Mouse (Mus musculus) heart, embryonic 14.5 days (tissue): ENCODE measurements around the gene Zfp831. TPM values are rescaled to one million over a fixed set of nuclear protein-coding genes. Genes with fewer than 3 reads are reported as not detected.

Experiments
- ATAC-seq: fragments of 200-750 bp; cut with Nextera tagmentation; 2 replicates; pipeline ENCODE4 v1.8.0; 2017; ENCODE audit warnings: low read depth, moderate TSS enrichment; ENCODE audit not compliant: insufficient number of reproducible peaks, insufficient read depth, low FRiP score
- H3K27ac ChIP-seq, 2 experiments: fragments of 200-500 bp in 1 of 2; fragments of 300-500 bp in 1 of 2; sonication (generic) in 1 of 2; replicated peaks in 1 of 2; 2 replicates each; pipeline ENCODE4 v1.5.1; 2012 to 2014; ENCODE audit warnings: low read depth in 2 of 2, low read length in 2 of 2, control low read depth in 1 of 2, mild to moderate bottlenecking in 1 of 2, mixed read lengths in 1 of 2; ENCODE audit not compliant: control insufficient read depth in 1 of 2, insufficient read depth in 1 of 2
- H3K27me3 ChIP-seq: fragments of 300-500 bp; sonication (generic); 2 replicates; pipeline ENCODE4 v1.6.1; 2014; ENCODE audit warnings: mild to moderate bottlenecking, low read length, control low read depth; ENCODE audit not compliant: control insufficient read depth, insufficient read depth
- H3K36me3 ChIP-seq: fragments of 300-500 bp; sonication (generic); 2 replicates; pipeline ENCODE4 v1.6.1; 2014; ENCODE audit warnings: mild to moderate bottlenecking, control low read depth, low read length, mixed read lengths; ENCODE audit not compliant: control insufficient read depth, insufficient read depth
- H3K4me1 ChIP-seq, 2 experiments: fragments of 200-500 bp in 1 of 2; fragments of 300-500 bp in 1 of 2; sonication (generic) in 1 of 2; 2 replicates each; pipeline ENCODE4 v1.6.1; 2012 to 2014; ENCODE audit warnings: low read length in 2 of 2, control low read depth in 1 of 2, mixed read lengths in 1 of 2; ENCODE audit not compliant: control insufficient read depth in 2 of 2, insufficient read depth in 2 of 2
- H3K4me2 ChIP-seq: fragments of 300-500 bp; sonication (generic); 2 replicates; pipeline ENCODE4 v1.6.1; 2014; ENCODE audit warnings: mild to moderate bottlenecking, low read length
- H3K4me3 ChIP-seq, 2 experiments: fragments of 200-500 bp in 1 of 2; fragments of 300-500 bp in 1 of 2; sonication (generic) in 1 of 2; 2 replicates each; pipeline ENCODE4 v1.5.1; 2012 to 2014; ENCODE audit warnings: low read length in 2 of 2, mild to moderate bottlenecking in 2 of 2, control low read depth in 1 of 2, low read depth in 1 of 2, moderate library complexity in 1 of 2; ENCODE audit not compliant: control insufficient read depth in 1 of 2, insufficient read depth in 1 of 2
- H3K9ac ChIP-seq: fragments of 300-500 bp; sonication (generic); 2 replicates; pipeline ENCODE4 v1.6.1; 2014; ENCODE audit warnings: mild to moderate bottlenecking, low read length
- H3K9me3 ChIP-seq: fragments of 300-500 bp; sonication (generic); 2 replicates; pipeline ENCODE4 v1.6.1; 2016; ENCODE audit warnings: low read length, control low read depth; ENCODE audit not compliant: control insufficient read depth
- whole genome bisulfite sequencing: fragments of 180-500 bp; shearing (Covaris S2); extraction: QIAGEN DNeasy Blood & Tissue Kit; methylation state at CpG from one replicate; pipeline ENCODE4 v1.1.7; 2014; 5-methylcytosine and 5-hydroxymethylcytosine counted together
- polyA plus RNA-seq: library from polyadenylated mRNA; unstranded; fragments of >200 nt; fragmentation: Nextera tagmentation; extraction: Ambion mirVana; gene quantifications from 2 replicates; pipeline ENCODE4 v1.2.1, GENCODE M21; 2014

Gene Zfp831
- polyA plus RNA-seq, 1 experiment from 2014 or later, result 0.01 TPM

GRCm38 (mm10) chr2:174665404-174665803 is 22.1 kb downstream of the Zfp831 start:
- ATAC-seq, result no peak
- 40% methylated on average over 5 of the region's 5 CpGs for WGBS
- no peaks in the 10 kb centered on the region for H3K36me3 ChIP-seq
- no peak overlapping the region for H3K4me2 ChIP-seq
- no peak overlapping the region for H3K27ac ChIP-seq
- H3K4me1 ChIP-seq, result no peaks in the 10 kb centered on the region
- H3K4me3 ChIP-seq, result no peak overlapping the region
- H3K9ac ChIP-seq, result no peak overlapping the region
- no peaks in the 10 kb centered on the region for H3K27me3 ChIP-seq
- no peaks in the 10 kb centered on the region for H3K9me3 ChIP-seq

GRCm38 (mm10) chr2:174668806-174669205 is 25.5 kb downstream of the Zfp831 start:
- no peak for ATAC-seq
- Histone ChIP-seq H3K9ac (no peak overlapping the region), H3K36me3 (no peaks in the 10 kb centered on the region), H3K4me3 (no peak overlapping the region), H3K27me3 (peaks cover 18% of the 10 kb centered on the region; the same call in 1 of the 2 replicates), H3K9me3 (no peaks in the 10 kb centered on the region), H3K4me1 (peaks cover 4 to 12% of the 10 kb centered on the region in 2 experiments; a peak in 3 of 4 replicates), H3K27ac (no peak overlapping the region), H3K4me2 (no peak overlapping the region)
- WGBS, result 55% methylated on average over 3 of the region's 3 CpGs

- ATAC-seq, result no peak
- H3K27me3 ChIP-seq, result peaks cover 18% of the 10 kb centered on the region; the same call in 1 of the 2 replicates
- peak overlapping the region; percentile 92 for H3K4me2 ChIP-seq
- no peak overlapping the region for H3K9ac ChIP-seq
- peak overlapping the region; percentile 14 to 45; a peak in 2 of 4 replicates for H3K4me3 ChIP-seq
- 18% methylated on average over 11 of the region's 11 CpGs for WGBS
- H3K9me3 ChIP-seq, result no peaks in the 10 kb centered on the region
- no peaks in the 10 kb centered on the region for H3K36me3 ChIP-seq
- no peak overlapping the region for H3K27ac ChIP-seq
- H3K4me1 ChIP-seq, result peaks cover 4 to 12% of the 10 kb centered on the region in 2 experiments; a peak in 3 of 4 replicates
Measured at GRCm38 (mm10) chr2:174672506-174673190, 29.3 kb downstream of the Zfp831 start.

DNA sequence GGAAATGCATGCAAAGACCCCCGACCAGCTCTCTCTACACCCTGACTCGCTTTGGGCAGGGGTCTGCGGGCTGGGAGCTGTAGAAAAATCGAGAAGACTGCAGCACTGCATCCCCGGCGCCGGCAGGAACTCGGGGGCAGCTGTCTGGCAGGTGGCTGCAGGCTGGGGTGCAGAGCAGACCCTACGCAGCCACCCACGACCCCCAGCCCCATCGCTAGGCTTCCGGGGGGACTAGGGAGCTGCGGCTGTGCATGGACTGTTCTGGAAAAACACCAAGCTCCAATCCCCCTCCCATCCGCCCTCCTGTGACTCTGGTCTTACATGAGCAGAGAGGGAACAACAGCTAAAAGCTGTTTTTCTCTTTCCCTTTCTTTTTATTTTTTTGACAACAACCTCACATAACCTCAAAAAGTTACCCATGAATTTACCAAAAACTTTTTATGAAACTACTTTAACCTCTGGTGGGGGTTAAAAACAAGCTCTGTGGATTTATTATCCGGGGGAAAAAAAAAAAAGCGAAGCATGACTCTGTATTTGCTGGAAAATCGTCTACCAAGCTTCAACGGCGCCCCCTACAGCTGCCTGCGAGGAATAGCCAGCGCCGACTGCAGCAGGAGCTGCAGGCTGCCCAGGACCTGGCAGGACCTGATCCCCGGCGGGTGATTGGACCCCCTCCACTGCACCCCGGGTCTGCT is 30.4 kb downstream of the Zfp831 start:
- WGBS, result 1% methylated on average over 25 of the region's 25 CpGs
- ATAC-seq, result peak; percentile 55; the same call in 1 of the 2 replicates
- Histone ChIP-seq H3K36me3 (no peaks in the 10 kb centered on the region), H3K9ac (peak overlapping the region; percentile 62), H3K4me3 (peak overlapping the region; percentile 45 to 57), H3K4me2 (peak overlapping the region; percentile 92), H3K27me3 (peaks cover 18% of the 10 kb centered on the region; the same call in 1 of the 2 replicates), H3K9me3 (no peaks in the 10 kb centered on the region), H3K4me1 (peaks cover 4 to 12% of the 10 kb centered on the region in 2 experiments; a peak in 3 of 4 replicates), H3K27ac (no peak overlapping the region)

- Histone ChIP-seq H3K9me3 (no peaks in the 10 kb centered on the region), H3K4me2 (peak overlapping the region; percentile 92), H3K27ac (no peak overlapping the region), H3K27me3 (peaks cover 18% of the 10 kb centered on the region; the same call in 1 of the 2 replicates), H3K36me3 (no peaks in the 10 kb centered on the region), H3K4me3 (peak overlapping the region; percentile 42 to 45), H3K9ac (peak overlapping the region; percentile 44; the same call in 1 of the 2 replicates), H3K4me1 (peaks cover 4 to 12% of the 10 kb centered on the region in 2 experiments; a peak in 3 of 4 replicates)
- WGBS, result 3% methylated on average over 16 of the region's 16 CpGs
- no peak for ATAC-seq
Measured at GRCm38 (mm10) chr2:174674287-174675045, 31.1 kb downstream of the Zfp831 start.

DNA sequence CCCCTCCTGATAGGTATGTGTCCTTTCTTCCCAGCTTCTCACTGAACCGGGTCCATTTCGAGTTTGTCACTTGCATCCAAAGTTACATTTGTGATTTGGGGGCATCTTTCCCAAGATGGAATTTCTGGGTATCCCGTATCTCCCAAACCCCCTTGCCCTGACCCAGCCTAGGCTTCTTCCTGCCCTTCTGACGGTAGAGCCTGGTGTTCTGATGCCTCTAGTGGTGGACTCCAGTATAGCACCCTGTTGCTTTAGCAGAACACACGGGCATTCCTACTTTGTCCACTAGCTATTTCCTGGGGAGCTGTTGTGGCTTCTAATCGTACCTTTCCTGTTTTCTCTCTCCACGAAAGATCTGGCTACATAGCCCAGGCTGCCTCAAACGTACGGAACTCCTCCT is 32.3 kb downstream of the Zfp831 start:
- Histone ChIP-seq H3K36me3 (no peaks in the 10 kb centered on the region), H3K4me1 (peaks cover 4 to 12% of the 10 kb centered on the region in 2 experiments; a peak in 3 of 4 replicates), H3K27me3 (peaks cover 17% of the 10 kb centered on the region; the same call in 1 of the 2 replicates), H3K4me2 (no peak overlapping the region; the same call in 1 of the 2 replicates), H3K4me3 (no peak overlapping the region), H3K27ac (no peak overlapping the region), H3K9ac (no peak overlapping the region), H3K9me3 (no peaks in the 10 kb centered on the region)
- WGBS, result 11% methylated on average over 9 of the region's 9 CpGs
- ATAC-seq, result no peak

GRCm38 (mm10) chr2:174701351-174701750 is 58.0 kb downstream of the Zfp831 start:
- Histone ChIP-seq H3K4me2 (no peak overlapping the region), H3K4me3 (no peak overlapping the region), H3K4me1 (no peaks in the 10 kb centered on the region), H3K36me3 (no peaks in the 10 kb centered on the region), H3K27me3 (no peaks in the 10 kb centered on the region), H3K9me3 (no peaks in the 10 kb centered on the region), H3K9ac (no peak overlapping the region), H3K27ac (no peak overlapping the region)
- ATAC-seq, result no peak
- WGBS, result 87% methylated on average over 8 of the region's 8 CpGs
